Mouse (Mus musculus) hindbrain, embryonic 14.5 days (tissue): ENCODE data around the gene Cox8b. TPM values are rescaled to one million over a fixed set of nuclear protein-coding genes. Genes with fewer than 3 reads are reported as not detected.
A peak's percentile ranks its signal among the peaks of the same experiment; 100 is the strongest.

Source experiments
- ATAC-seq: fragments of 200-750 bp; cut with Nextera tagmentation; 2 replicates; pipeline ENCODE4 v1.8.0; 2017; ENCODE audit warnings: moderate number of reproducible peaks, mild to moderate bottlenecking, moderate TSS enrichment, moderate library complexity; ENCODE audit not compliant: low FRiP score
- DNase-seq: peaks from one replicate; pipeline ENCODE4 v3.0.0-alpha.2; 2015; ENCODE audit warnings: low spot score
- H3K27ac ChIP-seq: fragments of 300-500 bp; sonication (generic); 2 replicates; pipeline ENCODE4 v1.5.1; 2014; ENCODE audit warnings: mild to moderate bottlenecking, moderate library complexity
- H3K27me3 ChIP-seq: fragments of 300-500 bp; sonication (generic); 2 replicates; pipeline ENCODE4 v1.6.1; 2014; ENCODE audit warnings: mild to moderate bottlenecking, low read length, mixed read lengths; ENCODE audit not compliant: control insufficient read depth, insufficient read depth
- H3K36me3 ChIP-seq: fragments of 300-500 bp; sonication (generic); replicated peaks from 2 replicates; pipeline ENCODE4 v1.6.1; 2014; ENCODE audit not compliant: control insufficient read depth, insufficient read depth
- H3K4me1 ChIP-seq: fragments of 300-500 bp; sonication (generic); replicated peaks from 2 replicates; pipeline ENCODE4 v1.6.1; 2014; ENCODE audit warnings: antibody characterized with exemption, low read length, mixed read lengths; ENCODE audit not compliant: control insufficient read depth, insufficient read depth
- H3K4me2 ChIP-seq: fragments of 300-500 bp; sonication (generic); replicated peaks from 2 replicates; pipeline ENCODE4 v1.6.1; 2014; ENCODE audit warnings: mild to moderate bottlenecking, moderate library complexity
- H3K4me3 ChIP-seq: fragments of 300-500 bp; sonication (generic); replicated peaks from 2 replicates; pipeline ENCODE4 v1.5.1; 2014; ENCODE audit warnings: mild to moderate bottlenecking, low read length
- H3K9ac ChIP-seq: fragments of 300-500 bp; sonication (generic); 2 replicates; pipeline ENCODE4 v1.6.1; 2014
- H3K9me3 ChIP-seq: fragments of 300-500 bp; sonication (generic); 2 replicates; pipeline ENCODE4 v1.6.1; 2016; ENCODE audit warnings: low read length; ENCODE audit not compliant: control insufficient read depth
- WGBS: fragments of 180-500 bp; shearing (Covaris S2); extraction: QIAGEN DNeasy Blood & Tissue Kit; methylation state at CpG from one replicate; pipeline ENCODE4 v1.1.7; 2014; 5-methylcytosine and 5-hydroxymethylcytosine counted together
- polyA plus RNA-seq: library from polyadenylated mRNA; unstranded; fragments of >200 nt; fragmentation: Nextera tagmentation; extraction: Ambion mirVana; gene quantifications from 2 replicates; pipeline ENCODE4 v1.2.1, GENCODE M21; 2014

The Cox8b gene
- polyA plus RNA-seq, 1 experiment from 2014 or later = not detected

GRCm38 (mm10) chr7:140920418-140921029 lies 20.3 kb upstream of the Cox8b start, which contains the start of gene Nlrp6:
Nlrp6 (plus strand) TSS chr7:140920902.
- H3K36me3 ChIP-seq = no peaks in the 10 kb centered on the region
- H3K9ac ChIP-seq = no peak within 1 kb of the TSS
- H3K27ac ChIP-seq = no peak within 1 kb of the TSS
- no peak within 1 kb of the TSS for H3K4me3 ChIP-seq
- DNase-seq (no peak), ATAC-seq (no peak)
- no peaks in the 10 kb centered on the region for H3K9me3 ChIP-seq
- no peak within 1 kb of the TSS for H3K4me2 ChIP-seq
- H3K27me3 ChIP-seq = peaks cover 66% of the 10 kb centered on the region
- 80% methylated on average over 8 of the region's 8 CpGs for WGBS
- peaks cover 11% of the 10 kb centered on the region; the same call in 1 of the 2 replicates for H3K4me1 ChIP-seq

GRCm38 (mm10) chr7:140919911-140920310 lies 19.7 kb upstream of the Cox8b start:
- Histone ChIP-seq H3K4me1 (peaks cover 11% of the 10 kb centered on the region; the same call in 1 of the 2 replicates), H3K36me3 (no peaks in the 10 kb centered on the region), H3K9ac (no peak overlapping the region), H3K27me3 (peaks cover 61% of the 10 kb centered on the region), H3K4me2 (no peak overlapping the region), H3K9me3 (no peaks in the 10 kb centered on the region), H3K4me3 (no peak overlapping the region), H3K27ac (no peak overlapping the region)
- DNase-seq = no peak
- no peak for ATAC-seq
- 81% methylated on average over 4 of the region's 4 CpGs for WGBS

GRCm38 (mm10) chr7:140914031-140914690 lies 13.9 kb upstream of the Cox8b start:
- Histone ChIP-seq H3K9me3 (no peaks in the 10 kb centered on the region), H3K36me3 (no peaks in the 10 kb centered on the region), H3K9ac (no peak overlapping the region), H3K4me1 (no peaks in the 10 kb centered on the region), H3K27ac (no peak overlapping the region), H3K4me2 (no peak overlapping the region), H3K27me3 (0 out of 2 replicates have a peak, but pooled peaks cover 3% of the 10 kb centered on the region), H3K4me3 (no peak overlapping the region)
- ATAC-seq (no peak), DNase-seq (no peak)
- 90% methylated on average over 8 of the region's 8 CpGs for WGBS

GRCm38 (mm10) chr7:140912846-140913482 lies 12.7 kb upstream of the Cox8b start:
- Histone ChIP-seq H3K4me3 (no peak overlapping the region), H3K4me2 (no peak overlapping the region), H3K4me1 (0 out of 2 replicates have a peak, but pooled peaks cover 4% of the 10 kb centered on the region), H3K9me3 (no peaks in the 10 kb centered on the region), H3K27me3 (no peaks in the 10 kb centered on the region), H3K9ac (no peak overlapping the region), H3K27ac (no peak overlapping the region), H3K36me3 (no peaks in the 10 kb centered on the region)
- 77% methylated on average over 5 of the region's 5 CpGs for WGBS
- ATAC-seq (no peak), DNase-seq (no peak)

GRCm38 (mm10) chr7:140912293-140912692 lies 12.0 kb upstream of the Cox8b start:
- no peak for ATAC-seq
- Histone ChIP-seq H3K27me3 (no peaks in the 10 kb centered on the region), H3K4me2 (no peak overlapping the region), H3K4me1 (0 out of 2 replicates have a peak, but pooled peaks cover 4% of the 10 kb centered on the region), H3K4me3 (no peak overlapping the region), H3K36me3 (no peaks in the 10 kb centered on the region), H3K9ac (no peak overlapping the region), H3K9me3 (no peaks in the 10 kb centered on the region), H3K27ac (no peak overlapping the region)
- no peak for DNase-seq
- 74% methylated on average over 3 of the region's 3 CpGs for WGBS

- H3K36me3 ChIP-seq = no peaks in the 10 kb centered on the region
- H3K27ac ChIP-seq = no peak overlapping the region
- under 1% methylated on average over 19 of the region's 19 CpGs for WGBS
- 0 out of 2 replicates have a peak, but pooled peaks cover 4% of the 10 kb centered on the region for H3K4me1 ChIP-seq
- peak overlapping the region; percentile 25 for H3K4me3 ChIP-seq
- peak overlapping the region; percentile 5; the same call in 1 of the 2 replicates for H3K9ac ChIP-seq
- H3K4me2 ChIP-seq = peak overlapping the region; percentile 70
- H3K27me3 ChIP-seq = no peaks in the 10 kb centered on the region
- peak; percentile 79 for DNase-seq
- H3K9me3 ChIP-seq = no peaks in the 10 kb centered on the region
- peak; percentile 57; the same call in 1 of the 2 replicates for ATAC-seq
Measured at GRCm38 (mm10) chr7:140908634-140909107, 8.4 kb upstream of the Cox8b start.

- Histone ChIP-seq H3K4me1 (0 out of 2 replicates have a peak, but pooled peaks cover 4% of the 10 kb centered on the region), H3K4me3 (no peak overlapping the region), H3K27ac (no peak overlapping the region), H3K36me3 (no peaks in the 10 kb centered on the region), H3K9ac (no peak overlapping the region), H3K27me3 (no peaks in the 10 kb centered on the region), H3K9me3 (no peaks in the 10 kb centered on the region), H3K4me2 (peak overlapping the region; percentile 70; the same call in 1 of the 2 replicates)
- 0 out of 2 replicates have a peak, but pooled peaks have one; percentile 2 for ATAC-seq
- no peak for DNase-seq
- 50% methylated on average over 7 of the region's 7 CpGs for WGBS
Measured at GRCm38 (mm10) chr7:140908181-140908580, 7.9 kb upstream of the Cox8b start.

GRCm38 (mm10) chr7:140907697-140908096 lies 7.5 kb upstream of the Cox8b start:
- DNase-seq (no peak), ATAC-seq (no peak)
- 85% methylated on average over 7 of the region's 7 CpGs for WGBS
- H3K4me3 ChIP-seq = no peak overlapping the region
- 0 out of 2 replicates have a peak, but pooled peaks cover 4% of the 10 kb centered on the region for H3K4me1 ChIP-seq
- no peaks in the 10 kb centered on the region for H3K36me3 ChIP-seq
- no peaks in the 10 kb centered on the region for H3K9me3 ChIP-seq
- no peak overlapping the region for H3K4me2 ChIP-seq
- no peak overlapping the region for H3K27ac ChIP-seq
- H3K27me3 ChIP-seq = no peaks in the 10 kb centered on the region
- H3K9ac ChIP-seq = no peak overlapping the region

- Histone ChIP-seq H3K9ac (no peak overlapping the region), H3K27ac (no peak overlapping the region), H3K4me2 (no peak overlapping the region), H3K36me3 (no peaks in the 10 kb centered on the region), H3K27me3 (no peaks in the 10 kb centered on the region), H3K4me3 (no peak overlapping the region), H3K9me3 (no peaks in the 10 kb centered on the region), H3K4me1 (0 out of 2 replicates have a peak, but pooled peaks cover 4% of the 10 kb centered on the region)
- 87% methylated on average over 13 of the region's 13 CpGs for WGBS
- ATAC-seq (no peak), DNase-seq (no peak)
Measured at GRCm38 (mm10) chr7:140907131-140907530, 6.9 kb upstream of the Cox8b start.
